Mouse (Mus musculus) layer of hippocampus, adult 11-12 months (tissue): Measurements from ENCODE around the gene Arhgap22.

Experiments used
- DNase-seq: peaks from one replicate; pipeline ENCODE4 v3.0.0; 2022; ENCODE audit warnings: low spot score

The Arhgap22 gene

GRCm38 (mm10) chr14:33214767-33215128, 922 bp downstream of the Arhgap22 start:
- DNase-seq = no peak

- DNase-seq = no peak
These were observed 1.3 kb downstream of the Arhgap22 start for GRCm38 (mm10) chr14:33215163-33215562.

- peak; percentile 26 for DNase-seq
These were observed 2.8 kb downstream of the Arhgap22 start for GRCm38 (mm10) chr14:33216343-33217208.

- no peak for DNase-seq
These were observed 11.4 kb downstream of the Arhgap22 start for GRCm38 (mm10) chr14:33225235-33225634.

- no peak for DNase-seq
These were observed 16.8 kb downstream of the Arhgap22 start for GRCm38 (mm10) chr14:33230672-33231071.

- no peak for DNase-seq
These were observed 17.5 kb downstream of the Arhgap22 start for GRCm38 (mm10) chr14:33231311-33231710.

- DNase-seq = peak; percentile 56
These were observed 18.2 kb downstream of the Arhgap22 start for GRCm38 (mm10) chr14:33232048-33232447.

- no peak for DNase-seq
These were observed 21.8 kb downstream of the Arhgap22 start for GRCm38 (mm10) chr14:33235661-33236060.

GRCm38 (mm10) chr14:33240400-33240799, 26.6 kb downstream of the Arhgap22 start:
- no peak for DNase-seq

- no peak for DNase-seq
These were observed 29.4 kb downstream of the Arhgap22 start for GRCm38 (mm10) chr14:33243261-33243660.

GRCm38 (mm10) chr14:33244519-33244918, 30.7 kb downstream of the Arhgap22 start:
- DNase-seq = no peak

- no peak for DNase-seq
These were observed 31.1 kb downstream of the Arhgap22 start for GRCm38 (mm10) chr14:33244946-33245345.

GRCm38 (mm10) chr14:33246476-33246875, 32.6 kb downstream of the Arhgap22 start:
- peak; percentile 53 for DNase-seq

- peak; percentile 63 for DNase-seq
These were observed 33.8 kb downstream of the Arhgap22 start for GRCm38 (mm10) chr14:33247623-33248022.

- no peak for DNase-seq
These were observed 34.9 kb downstream of the Arhgap22 start for GRCm38 (mm10) chr14:33248741-33249140.

GRCm38 (mm10) chr14:33250215-33250939, 36.6 kb downstream of the Arhgap22 start:
- DNase-seq = no peak

GRCm38 (mm10) chr14:33250956-33251745, 37.3 kb downstream of the Arhgap22 start:
- DNase-seq = no peak

GRCm38 (mm10) chr14:33258256-33258655, 44.4 kb downstream of the Arhgap22 start:
- no peak for DNase-seq

- no peak for DNase-seq
These were observed 46.3 kb downstream of the Arhgap22 start for GRCm38 (mm10) chr14:33260131-33260530.

- no peak for DNase-seq
These were observed 51.0 kb downstream of the Arhgap22 start for GRCm38 (mm10) chr14:33264795-33265194.

- no peak for DNase-seq
These were observed 62.4 kb downstream of the Arhgap22 start for GRCm38 (mm10) chr14:33276240-33276639.

- DNase-seq = no peak
These were observed 64.5 kb downstream of the Arhgap22 start for GRCm38 (mm10) chr14:33278374-33278773.
